Mouse (Mus musculus) hematopoietic stem cell, adult 5-6 weeks (primary cell): ENCODE measurements at regions not wholly inside any gene's neighbourhood (a gene's known extent, or its start where the extent isn't known, plus 50 kb on each side); places are given as distances from the start of the nearest gene placed in this dataset.

Experiments
- ATAC-seq, 2 experiments: fragments of 125-278 bp in 1 of 2; replicated peaks in 1 of 2; 2 replicates each; pipeline ENCODE4 v1.8.0; 2016 to 2017; ENCODE audit warnings: inconsistent platforms in 2 of 2, mild to moderate bottlenecking in 2 of 2, moderate number of reproducible peaks in 2 of 2, low read depth in 1 of 2, moderate TSS enrichment in 1 of 2; ENCODE audit not compliant: low FRiP score in 2 of 2, poor library complexity in 2 of 2, severe bottlenecking in 2 of 2, insufficient read depth in 1 of 2, low TSS enrichment in 1 of 2

DNA sequence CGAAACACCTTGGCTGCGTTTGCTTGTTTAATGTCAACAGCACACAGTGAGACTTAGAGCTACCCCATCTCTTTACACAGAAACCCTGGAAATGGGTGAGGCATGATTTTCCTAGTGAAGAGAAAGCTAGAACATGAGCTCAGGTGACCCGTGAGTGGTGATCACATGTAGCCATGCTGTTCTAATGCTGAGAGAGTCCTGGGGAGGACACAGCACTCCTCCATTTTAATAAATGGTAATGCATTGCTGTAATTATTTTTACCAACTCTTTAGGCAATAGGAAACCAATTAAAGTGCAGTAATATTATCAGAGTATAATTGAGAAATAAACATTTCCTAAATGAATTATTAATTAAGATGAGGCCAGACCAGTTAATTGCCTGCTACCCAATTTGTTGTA, 261.8 kb upstream of the Clnk start:
- no peak for ATAC-seq

DNA sequence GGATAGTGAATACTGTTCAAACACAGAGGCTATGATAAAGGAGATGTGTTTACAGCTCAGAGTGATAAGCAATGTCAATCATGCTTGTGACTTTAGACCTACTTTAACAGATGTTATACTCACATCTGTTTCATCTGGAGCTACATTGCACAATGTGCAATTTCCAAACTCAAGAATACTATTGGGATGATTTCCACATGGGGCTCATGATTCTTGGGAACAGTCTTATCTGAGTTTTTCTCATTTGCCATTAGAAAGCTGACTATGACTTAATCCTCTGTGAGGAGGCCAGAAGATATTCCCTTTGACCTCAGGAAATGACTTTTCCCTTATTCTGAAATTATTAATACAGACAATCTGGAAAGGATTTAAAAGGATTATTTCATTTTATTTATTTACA, 252.3 kb upstream of the Clnk start:
- ATAC-seq: no peak

DNA sequence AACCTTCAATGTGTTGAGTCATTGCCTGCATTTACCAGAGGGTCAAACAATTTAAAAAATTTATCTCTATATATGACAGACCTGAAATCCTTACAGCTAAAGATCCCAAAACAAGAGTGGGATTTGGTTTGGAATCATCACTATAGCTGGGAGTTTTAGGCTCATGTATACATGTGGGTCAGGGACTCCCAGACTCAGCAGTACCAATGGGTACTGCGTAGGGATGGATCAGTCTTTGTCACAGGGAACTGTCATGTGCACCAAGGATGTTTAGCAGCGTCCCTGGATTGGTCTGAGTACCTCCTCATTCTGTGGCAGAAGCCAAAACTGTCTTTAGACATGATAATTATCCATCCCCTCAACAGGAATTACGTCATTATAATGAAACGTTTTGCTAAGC, 250.2 kb upstream of the Clnk start:
- ATAC-seq: no peak

DNA sequence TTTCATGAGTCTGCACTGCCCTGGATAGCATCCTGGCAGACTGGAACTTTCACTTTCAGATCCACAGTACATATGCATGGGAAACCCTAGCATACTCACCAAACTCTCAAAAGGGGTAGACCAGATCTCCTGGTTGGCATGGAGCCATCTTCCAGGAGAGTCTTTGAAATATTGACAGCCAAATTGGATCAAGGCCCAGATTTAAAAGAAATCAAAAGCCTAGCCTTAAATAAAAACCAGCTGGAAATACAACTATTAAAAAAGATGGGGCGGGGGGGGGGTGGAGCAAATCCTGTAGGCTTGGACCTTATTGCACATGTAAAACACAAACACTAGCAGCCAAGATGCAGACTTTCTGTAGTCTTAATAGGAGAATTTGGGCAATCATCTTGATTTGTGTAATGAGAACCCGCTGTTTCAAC, 249.7 kb upstream of the Clnk start:
- no peak for ATAC-seq

DNA sequence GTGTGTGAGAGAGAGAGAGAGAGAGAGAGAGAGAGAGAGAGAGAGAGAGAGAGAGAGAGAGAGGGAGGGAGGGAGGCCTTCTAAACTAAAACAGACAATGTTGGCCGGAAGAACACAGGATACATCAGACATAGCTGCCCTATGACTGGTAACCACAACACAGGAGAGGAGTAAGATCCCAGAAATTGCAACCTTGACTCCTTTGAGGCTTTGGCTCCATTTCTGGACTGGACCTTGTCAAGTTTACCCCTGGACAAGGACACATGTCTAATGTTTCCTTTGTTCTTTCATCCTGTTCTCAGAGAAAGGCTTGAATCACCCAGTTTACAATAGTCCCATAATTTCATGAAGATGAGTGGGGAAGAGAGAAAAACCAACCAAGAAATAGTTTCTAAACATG, 233.7 kb upstream of the Clnk start:
- ATAC-seq: no peak

DNA sequence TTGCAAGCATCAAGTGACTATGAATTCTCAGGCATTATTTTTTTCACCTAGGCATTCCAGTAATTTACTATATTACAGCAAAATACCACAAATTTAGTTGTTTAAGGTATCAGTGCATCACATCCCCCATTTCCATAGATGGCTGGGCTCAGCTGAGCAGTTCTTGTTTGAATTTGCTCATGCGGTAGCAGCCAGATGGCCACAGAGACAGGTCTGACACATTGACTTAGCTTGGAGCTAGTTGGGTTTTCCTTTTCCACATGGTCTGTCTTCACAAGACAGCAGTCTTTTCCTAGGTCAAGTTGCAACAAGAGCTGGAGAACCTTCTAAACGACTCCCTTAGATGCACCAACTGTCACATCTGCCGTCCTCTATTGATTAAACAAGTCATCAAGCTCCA, 232.9 kb upstream of the Clnk start:
- no peak for ATAC-seq

DNA sequence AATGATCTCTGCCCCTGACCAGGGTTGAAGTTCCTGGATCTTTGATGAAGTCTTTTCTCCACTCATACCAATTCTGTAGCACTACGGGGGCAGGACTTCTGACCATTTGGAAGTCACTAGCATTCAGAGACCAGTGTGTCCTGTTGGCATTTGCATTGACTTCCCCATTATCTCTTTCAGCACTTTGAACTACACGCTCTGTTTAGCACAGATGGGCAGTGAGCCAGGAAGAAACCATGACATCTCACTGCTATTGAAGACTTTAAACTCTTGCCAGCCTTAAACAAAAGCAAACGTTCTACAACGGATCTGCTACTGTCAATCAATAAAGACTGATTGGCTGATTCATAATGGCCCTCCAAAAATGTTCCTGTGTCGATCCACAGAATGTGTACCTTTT, 222.5 kb upstream of the Clnk start:
- peak in 1 of 2 experiments; percentile 46; a peak in 2 of 4 replicates for ATAC-seq

DNA sequence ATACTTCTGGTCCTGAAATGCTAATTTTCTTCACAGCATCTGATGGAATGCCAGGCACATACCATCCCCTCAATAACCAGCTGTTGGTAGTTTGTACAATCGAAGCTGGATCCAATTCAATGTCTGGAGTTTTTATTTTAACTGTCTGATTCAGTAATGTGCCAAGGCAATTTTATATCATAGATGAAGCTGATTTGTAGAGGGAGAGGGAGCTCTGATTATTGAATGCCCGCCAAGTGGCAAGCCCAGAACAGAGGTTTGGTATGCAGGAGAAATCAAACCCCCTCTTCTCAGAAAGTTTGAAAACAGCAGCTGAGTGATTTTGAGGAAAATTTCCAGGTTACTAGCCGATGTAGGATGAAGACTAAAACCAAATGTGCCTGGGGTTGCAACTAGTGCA, 218.3 kb upstream of the Clnk start:
- ATAC-seq: no peak

DNA sequence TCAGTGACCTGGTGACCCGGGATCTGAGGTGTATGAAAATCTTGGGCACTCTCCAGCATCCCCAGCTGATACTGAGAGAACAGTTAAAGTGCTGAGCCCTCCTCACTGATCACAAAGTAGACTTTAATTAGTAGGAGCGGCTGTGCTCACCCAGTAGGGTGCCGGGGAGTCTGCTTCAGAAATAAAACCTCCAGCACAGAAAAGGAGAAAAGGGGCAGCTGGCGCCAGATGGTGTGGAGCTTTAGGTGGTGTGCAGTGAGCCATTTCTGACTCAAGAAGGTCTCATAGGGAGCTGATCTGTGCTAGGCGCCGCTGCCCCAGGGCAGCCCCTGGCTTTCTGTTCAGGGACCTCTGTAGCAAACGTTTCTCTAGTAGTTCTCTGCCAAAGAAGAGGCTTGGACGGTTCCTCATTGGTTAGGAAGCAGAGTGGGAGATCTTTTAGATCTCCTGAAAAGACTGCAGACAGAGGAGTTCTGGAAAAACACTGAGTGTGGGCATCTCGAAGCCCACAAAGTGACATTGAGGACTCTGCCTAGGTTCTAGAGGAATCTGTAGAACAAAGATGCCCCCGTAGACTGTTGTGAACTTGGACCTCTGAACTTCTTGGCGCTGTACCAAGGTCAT, 200.1 kb upstream of the Clnk start:
- no peak for ATAC-seq

DNA sequence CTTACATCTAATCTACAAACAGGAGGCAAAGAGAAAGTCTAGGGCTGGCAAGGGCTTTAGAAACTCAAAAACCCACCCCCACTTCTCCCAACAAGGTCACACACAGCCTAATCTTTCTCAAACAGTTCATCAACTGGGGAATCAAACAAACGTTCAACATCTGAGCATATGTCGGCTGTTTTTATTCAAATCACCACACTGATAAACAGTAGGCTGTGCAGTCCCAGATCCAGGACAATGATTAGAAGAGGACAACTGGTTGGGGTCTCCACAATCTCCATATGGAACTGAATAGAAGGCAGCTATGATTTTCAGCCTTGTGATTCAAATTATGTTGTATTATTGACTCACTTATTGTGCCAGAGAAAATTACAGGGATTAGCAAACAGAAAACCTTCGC, 193.1 kb upstream of the Clnk start:
- ATAC-seq: no peak

DNA sequence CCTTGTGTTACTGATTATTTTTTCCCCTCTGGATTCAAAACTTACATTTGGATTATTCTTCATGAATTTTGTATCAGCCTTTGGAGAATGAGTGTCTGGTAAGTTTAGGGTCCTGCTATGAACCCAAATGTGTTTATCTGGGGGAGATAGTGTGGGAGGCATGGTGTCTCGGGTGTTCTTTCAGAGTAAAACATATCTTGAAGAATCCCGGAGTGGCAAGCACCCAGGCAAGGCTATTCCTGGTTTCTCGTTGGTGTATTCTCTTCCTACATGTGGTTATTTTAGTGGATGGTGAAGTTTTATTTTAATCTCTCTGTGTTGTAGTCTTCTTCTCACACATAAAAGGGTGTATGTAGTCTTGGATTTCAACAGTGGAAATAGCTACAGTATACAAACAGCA, 186.4 kb upstream of the Clnk start:
- no peak for ATAC-seq

DNA sequence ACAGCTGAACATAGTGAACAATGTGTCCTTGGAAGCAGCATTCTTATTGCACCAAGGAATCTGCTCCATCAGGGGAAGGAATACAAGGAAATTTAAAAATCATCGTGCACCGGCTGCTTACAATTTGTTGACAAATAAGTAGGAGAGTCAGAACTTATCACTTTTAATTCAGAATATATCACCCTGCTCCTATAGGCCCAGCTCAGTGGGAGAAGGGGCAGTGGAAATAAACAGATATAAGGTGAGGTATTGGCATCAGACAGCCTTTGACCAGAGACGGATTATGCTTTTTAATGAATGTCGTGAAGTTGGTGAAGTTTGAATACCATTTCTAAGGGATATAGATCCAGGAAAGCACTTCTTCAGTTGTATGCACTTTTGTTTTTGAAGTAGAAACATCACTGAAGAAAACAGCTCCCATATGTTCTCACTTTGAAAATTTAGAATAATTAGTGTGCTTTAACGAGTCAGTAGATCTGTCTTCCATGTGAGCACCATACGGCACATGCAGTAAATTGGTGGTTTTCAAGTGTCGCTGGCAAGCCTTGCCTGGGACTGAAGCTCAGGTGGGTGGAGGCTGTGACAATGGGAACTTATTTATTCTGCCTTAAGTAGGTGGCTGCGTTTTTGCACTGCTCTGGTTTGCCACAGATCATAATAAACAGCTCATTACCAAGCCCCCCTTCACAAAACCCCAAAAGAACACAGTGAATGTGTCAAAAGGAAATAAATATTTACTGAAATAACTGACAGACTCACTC, 176.1 kb upstream of the Clnk start:
- ATAC-seq: no peak

DNA sequence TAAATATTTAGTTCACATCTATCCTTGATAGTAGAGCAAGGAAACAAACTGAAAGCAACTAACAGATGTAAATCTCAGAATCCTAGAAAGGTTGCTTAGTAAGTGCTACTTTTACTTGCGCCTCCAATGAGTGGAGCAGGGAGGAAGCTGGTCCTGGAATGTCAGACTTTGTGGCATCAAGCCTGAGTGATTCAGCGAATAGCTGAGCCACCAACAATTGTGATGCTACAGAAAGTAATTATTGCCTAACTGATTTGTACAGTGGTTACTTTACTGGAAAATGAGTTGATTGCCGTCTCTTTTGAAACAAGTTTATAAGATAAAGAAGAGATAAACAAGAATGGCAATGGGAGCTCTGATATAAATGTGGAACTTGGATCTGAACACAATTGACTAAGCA, 173.9 kb upstream of the Clnk start:
- no peak for ATAC-seq

DNA sequence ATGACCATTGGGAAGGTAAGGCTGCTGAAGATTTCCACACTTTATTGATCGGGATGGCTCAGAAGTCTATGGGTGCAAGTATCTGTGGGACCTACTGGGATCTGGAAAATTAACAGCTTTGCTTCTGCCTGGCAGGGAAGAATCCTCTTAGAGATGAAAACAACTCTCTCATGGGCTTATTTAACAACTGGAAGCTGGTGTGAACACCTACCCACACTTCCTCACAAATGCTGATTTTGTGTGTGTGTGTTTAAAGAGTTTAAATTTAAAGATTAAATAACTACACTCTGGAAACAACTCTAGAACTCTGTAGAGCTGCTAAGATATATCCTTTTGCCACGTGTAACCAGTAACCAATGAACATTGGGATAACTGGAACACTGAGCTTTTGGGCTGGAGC, 172.5 kb upstream of the Clnk start:
- ATAC-seq: no peak

DNA sequence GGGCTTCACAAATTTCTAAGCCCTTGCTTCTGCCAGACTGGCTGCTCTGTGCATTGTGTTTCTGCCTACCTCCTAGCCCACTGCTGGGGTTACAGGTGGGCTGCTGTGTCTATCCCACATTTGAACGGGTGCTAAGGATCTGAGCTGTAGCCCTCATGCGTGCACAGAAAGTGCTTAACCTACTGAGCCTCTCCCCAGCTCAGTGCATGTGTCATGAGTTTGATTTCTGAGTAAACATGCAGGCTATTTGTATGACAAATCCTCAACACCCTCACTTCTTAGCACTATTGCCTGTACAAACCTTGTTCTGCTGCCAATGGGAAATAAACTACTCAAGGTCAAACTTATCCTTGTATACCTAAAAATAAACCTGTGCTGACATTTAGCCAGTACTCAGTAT, 163.9 kb upstream of the Clnk start:
- no peak for ATAC-seq

DNA sequence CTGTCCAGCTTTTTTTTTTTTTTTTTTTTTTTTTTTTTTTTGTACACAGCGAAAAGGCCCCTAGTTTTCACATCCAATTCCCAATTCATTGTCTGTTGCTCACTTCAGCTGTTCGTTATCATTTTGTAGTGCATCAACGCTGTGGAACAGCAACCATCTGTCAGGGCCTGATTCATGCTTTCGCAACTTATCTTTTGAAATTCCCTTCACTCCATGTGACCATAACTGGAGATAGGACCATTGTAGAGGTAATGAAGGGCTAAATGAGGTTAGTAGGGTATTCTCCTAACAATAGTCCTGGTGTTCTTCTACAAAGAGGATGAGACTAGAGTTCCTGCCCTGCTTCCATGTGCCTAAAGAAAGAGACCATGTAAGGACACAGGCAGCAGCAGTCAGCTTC, 146.6 kb upstream of the Clnk start:
- ATAC-seq: no peak

DNA sequence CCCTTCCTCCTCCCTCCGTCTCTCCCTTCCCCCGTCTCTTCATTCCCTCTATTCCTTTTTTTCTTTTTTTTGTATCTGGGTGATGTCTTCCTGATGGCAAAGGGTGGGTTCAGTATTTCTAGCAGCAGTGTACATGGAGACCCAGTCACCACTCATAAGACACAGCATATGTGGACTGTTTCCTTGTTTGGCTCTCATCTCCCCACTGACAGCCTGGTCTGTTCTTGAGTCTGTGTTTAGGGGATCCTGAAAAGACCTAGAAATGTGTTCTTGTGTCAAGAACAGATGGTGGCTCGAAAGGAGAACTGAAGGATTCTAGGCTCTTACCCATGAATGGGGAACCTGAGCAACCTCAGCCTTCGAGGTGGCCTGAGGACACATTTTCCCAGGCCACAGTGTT, 124.0 kb upstream of the Clnk start:
- ATAC-seq: no peak

DNA sequence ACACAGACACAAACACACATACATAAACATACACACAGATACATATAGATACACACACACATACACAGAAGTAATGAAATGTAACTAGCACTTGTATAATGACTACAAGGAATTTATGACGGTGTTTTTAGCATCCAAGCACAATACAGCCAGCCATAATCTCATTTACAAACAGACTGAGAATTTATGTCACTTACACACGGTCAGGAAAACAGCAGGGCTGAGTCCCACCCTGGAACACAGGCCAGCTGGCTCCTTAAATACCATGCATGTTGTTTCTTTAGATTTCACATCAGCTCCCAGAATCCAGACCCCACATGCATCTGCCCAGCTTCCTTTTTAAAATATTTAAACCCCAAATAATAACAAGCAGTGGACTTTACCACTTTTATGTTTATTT, 123.1 kb upstream of the Clnk start:
- no peak for ATAC-seq
